Mouse (Mus musculus) MEL-GATA-1-ER (cell line): ENCODE measurements around the gene B230217C12Rik.
A peak's percentile ranks its signal among the peaks of the same experiment; 100 is the strongest.
"Not testable (repeated sequence)": the region's sequence is repeated elsewhere in the genome, so short reads cannot be mapped to it uniquely, and the experiment has no call there.

Experiments used
- DNase-seq: peaks from one replicate; pipeline ENCODE4 v3.0.0-alpha.2; 2012; ENCODE audit warnings: low read depth; ENCODE audit errors: extremely low read depth

Gene B230217C12Rik

GRCm38 (mm10) chr11:97824895-97825294 is 15.7 kb upstream of the B230217C12Rik start:
- DNase-seq, result no peak

- no peak for DNase-seq
These were observed 15.3 kb upstream of the B230217C12Rik start for GRCm38 (mm10) chr11:97825295-97825694.

DNA sequence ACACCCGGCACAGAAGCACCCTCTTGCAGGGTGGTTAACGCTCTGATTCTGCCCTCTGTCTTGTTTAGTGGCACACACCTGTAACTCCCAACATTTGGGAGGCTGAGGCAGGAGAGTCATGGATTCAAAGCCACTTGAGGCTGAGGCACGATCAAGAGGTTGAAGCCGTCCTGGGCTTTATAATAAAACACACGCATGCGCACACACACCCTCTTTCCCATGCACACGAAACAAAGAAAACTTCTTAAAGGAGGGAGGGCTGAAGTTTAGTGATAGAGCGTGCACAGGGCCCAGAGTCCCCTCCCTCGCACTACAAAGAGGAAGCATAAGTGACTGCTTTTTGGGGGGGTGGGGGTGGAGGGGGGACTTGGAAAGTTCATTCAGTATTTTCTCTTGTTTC is 14.6 kb upstream of the B230217C12Rik start:
- peak; percentile 56 for DNase-seq

- DNase-seq, result no peak
These were observed 14.2 kb upstream of the B230217C12Rik start for GRCm38 (mm10) chr11:97826414-97826813.

DNA sequence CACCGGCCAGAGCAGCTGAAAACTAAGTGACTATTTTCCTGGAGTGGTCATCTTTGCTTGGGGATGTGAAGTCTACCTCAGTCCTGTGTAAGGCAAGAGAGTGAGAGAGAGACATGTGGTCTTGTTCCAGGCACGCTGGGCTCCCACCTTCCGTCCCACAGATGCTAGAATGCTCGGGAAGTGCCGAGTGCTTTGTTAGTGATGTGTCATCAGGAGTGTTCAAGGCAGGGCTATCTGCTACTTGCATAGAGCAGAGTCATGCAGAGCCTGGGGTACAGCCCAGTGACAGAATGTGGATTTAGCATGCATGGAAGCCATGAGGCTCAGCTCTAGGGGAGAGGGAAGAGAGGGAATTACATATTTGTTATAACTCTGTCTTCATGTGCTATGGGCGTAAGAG is 12.9 kb upstream of the B230217C12Rik start:
- DNase-seq, result no peak

GRCm38 (mm10) chr11:97829365-97829764 is 11.2 kb upstream of the B230217C12Rik start:
- no peak for DNase-seq

GRCm38 (mm10) chr11:97829913-97830476 is 10.6 kb upstream of the B230217C12Rik start:
- DNase-seq, result no peak

GRCm38 (mm10) chr11:97830501-97830900 is 10.1 kb upstream of the B230217C12Rik start:
- no peak for DNase-seq

DNA sequence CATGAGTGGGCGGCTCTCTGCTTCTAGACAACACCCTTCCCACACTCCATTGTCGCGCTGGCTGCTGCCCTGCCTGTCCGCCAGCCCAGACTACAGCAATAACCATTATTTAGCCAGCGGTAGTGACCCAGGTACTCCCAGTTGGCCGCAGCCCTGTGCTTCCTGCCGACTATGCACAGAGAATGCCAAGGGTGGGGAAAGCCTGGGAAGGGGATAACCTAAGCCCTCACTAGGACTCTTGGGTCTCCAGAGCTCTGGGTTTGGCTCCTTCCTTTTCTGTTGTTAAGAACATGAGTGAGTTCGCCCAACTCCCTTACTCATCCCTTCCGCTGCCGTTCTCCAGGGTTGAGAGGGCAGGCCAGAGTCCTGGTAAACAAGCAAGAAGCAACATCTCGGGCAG is 8.6 kb upstream of the B230217C12Rik start:
- no peak for DNase-seq

DNA sequence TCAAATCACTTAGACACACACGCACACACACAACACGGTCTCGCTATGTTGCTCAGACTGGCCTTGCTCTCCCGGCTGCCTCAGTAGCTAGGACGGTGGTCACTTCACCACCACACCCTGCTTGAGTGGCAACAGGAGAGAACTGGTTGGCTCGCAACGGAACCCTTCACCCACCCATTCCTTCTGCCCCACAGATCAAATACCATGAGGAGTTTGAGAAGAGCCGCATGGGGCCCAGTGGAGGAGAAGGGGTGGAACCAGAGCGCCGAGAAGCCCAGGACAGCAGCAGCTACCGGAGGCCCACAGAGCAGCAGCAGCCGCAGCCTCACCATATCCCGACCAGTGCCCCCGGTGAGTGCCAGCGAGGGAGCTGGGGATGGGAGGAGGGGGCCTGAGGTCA is 7.2 kb upstream of the B230217C12Rik start:
- DNase-seq, result no peak

GRCm38 (mm10) chr11:97836541-97836940 is 4.0 kb upstream of the B230217C12Rik start:
- no peak for DNase-seq

- not testable (repeated sequence) for DNase-seq
These were observed 3.5 kb upstream of the B230217C12Rik start for GRCm38 (mm10) chr11:97837051-97837450.

- DNase-seq, result peak; percentile 52
These were observed 2.9 kb upstream of the B230217C12Rik start for GRCm38 (mm10) chr11:97837641-97838149.

DNA sequence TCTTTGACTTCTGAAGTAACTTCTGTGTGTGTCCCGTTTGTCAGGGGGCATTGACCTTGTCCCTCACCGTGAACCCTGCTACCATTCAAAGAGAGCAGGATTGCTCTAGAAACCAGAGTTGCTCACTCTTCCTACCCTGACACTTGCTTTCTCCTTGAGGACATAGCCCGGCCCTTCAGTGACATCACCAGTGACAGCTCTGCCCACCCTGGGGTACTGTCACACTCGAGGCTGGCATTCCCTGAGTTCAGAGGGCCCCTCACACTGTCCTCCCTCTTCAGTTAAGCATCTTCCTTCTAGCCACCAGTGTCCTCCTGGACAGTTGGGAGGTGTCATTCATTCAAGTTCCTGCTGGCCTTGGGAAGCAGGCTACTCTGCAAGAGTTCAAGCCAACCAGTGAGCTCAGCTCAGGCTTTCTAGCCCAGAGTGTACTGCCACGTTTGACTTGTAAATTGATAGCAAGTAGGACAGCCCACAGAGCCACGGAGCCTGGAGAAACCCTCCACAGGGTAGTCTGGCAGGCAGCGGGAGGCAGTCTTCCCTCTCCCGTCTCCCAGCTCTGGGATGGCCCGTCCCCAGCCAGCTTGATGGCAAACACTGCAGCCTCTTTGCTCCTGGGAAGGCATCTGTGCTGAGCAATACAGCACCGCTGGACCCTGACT is 1.7 kb upstream of the B230217C12Rik start:
- DNase-seq, result no peak

GRCm38 (mm10) chr11:97839441-97840134 is 992 bp upstream of the B230217C12Rik start:
- DNase-seq, result no peak

DNA sequence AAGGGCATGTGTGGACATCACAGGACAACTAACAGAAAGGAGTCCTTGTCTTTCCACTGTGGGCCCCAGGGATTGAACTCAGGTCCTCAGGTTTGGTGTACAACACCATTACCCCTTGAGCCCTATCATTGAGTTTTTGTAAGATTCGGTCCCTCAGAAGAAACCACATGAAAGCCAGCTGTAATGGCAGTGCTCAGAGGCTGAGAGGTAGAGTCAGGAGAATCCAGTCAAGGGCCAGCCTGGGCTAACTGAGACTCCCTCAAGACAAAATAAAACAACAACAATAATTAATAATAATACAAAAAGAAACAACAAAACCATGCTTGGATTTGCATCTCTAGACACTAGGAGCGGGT is 467 bp upstream of the B230217C12Rik start:
- no peak for DNase-seq

DNA sequence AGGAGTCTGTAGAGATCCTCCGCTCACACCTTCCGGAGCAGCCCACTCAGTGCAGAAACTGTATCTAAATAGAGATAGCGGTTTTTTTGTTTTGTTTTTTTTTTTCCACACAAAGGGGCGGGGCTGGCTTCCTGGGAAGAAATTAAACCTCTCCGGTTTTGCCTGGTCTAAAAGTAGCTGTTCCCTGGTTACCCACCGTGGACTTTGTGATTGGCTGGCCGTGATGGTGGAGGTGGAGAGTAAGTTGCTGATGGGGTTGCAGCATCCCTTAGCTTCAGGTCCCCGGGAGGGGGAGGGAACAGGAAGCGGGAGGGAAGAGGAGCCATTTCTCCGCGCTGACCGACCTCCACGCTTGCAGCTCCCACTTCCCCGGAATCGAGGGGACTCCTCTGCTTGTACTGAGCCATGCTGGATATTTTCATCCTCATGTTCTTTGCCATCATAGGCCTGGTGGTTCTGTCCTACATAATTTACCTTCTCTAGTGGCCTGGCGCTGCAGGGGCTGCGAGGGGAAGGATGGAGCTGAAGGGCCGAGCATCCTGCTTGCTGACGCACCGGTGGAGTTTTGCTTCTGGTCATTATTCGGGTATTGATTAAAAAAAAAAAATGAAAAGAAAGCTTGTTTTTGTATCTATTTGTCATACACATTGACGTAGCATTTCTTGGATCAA is 546 bp downstream of the B230217C12Rik start:
- DNase-seq, result peak; percentile 83

GRCm38 (mm10) chr11:97842001-97842400 is 1.4 kb downstream of the B230217C12Rik start:
- DNase-seq, result no peak

- no peak for DNase-seq
These were observed 9.8 kb downstream of the B230217C12Rik start for GRCm38 (mm10) chr11:97850367-97850766.

DNA sequence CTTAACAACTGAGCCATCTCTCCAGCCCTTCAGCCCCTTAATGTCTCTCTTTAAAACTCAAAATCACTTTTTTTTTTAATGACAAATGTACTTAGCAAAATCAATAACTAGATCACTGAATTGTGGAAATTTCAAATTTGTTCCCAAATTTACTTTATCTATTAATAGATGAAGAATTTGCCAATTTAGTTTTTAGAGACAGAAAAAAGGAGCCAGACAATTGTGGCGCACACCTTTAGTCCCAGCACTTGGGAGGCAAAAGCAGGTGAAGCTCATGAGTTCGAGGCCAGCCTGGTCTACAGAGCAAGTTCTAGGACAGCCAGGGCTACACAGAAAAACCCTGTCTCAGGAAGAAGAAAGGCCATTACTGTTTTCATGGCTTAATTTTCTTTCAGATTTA is 11.0 kb downstream of the B230217C12Rik start:
- DNase-seq, result no peak

DNA sequence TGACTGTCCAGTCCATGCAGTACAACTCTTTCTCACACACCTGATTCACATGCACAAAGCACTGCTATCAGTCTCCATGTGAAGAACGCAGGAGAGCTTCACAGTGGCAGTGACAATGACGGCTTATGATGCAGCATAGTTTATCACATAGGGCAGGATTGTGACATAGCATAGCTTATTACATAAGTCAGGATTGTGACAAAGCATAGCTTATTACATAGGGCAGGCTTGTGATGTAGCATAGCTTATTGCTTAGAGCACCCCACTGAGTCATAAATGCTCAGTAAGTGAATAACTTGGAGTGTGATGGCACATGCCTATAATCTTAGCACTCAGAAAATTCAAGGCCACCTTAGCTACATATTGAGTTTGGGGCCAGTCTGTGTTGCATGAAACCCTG is 14.9 kb downstream of the B230217C12Rik start:
- DNase-seq, result no peak

- no peak for DNase-seq
These were observed 21.6 kb downstream of the B230217C12Rik start for GRCm38 (mm10) chr11:97862148-97862547.
